ENCODE assay signal across 12 mouse cellular contexts in the genomic region with DNA sequence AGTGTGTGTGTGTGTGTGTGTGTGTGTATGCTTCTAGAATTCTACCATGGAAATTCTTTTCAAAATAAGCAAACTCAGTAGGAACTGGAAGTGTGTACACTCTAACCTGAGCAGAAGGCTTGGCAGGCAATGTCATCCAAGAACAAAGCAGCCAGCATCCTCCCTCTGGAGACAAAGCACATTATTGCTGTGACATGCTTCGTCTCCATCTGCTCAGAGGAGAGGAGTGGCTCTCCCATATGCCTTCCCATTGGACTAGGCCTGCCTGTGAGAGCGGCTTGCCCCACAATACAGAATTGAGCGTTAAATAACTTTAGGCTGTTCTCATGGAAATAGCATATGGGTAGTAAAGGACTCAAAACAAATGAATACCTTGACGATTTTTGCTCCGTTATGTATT.
DNase-seq lines count a peak whose midpoint lies in the region; ATAC-seq and TF ChIP-seq lines count a peak whose summit lies in the region.
"Had no signal": no experiment of that assay in that cellular context is flagged by ENCODE, and none has a peak within 500 bp of the region (broad histone marks: within the 10 kb centered on the region; RNA-seq: fewer than 3 reads in every experiment).

No protein-coding gene starts in this region.

- no peak for TF ChIP-seq POLR2A in kidney, adult 2 months (IDR thresholded peaks at IDR 0.05; ENCODE audit: low read depth, low read length)

- 27% methylated on average over 5 of the region's 5 CpGs for WGBS in hindbrain, embryonic 14.5 days
- WGBS in midbrain, embryonic 11.5 days = 67% methylated on average over 5 of the region's 5 CpGs
- WGBS in intestine, postnatal 0 days = 87% methylated on average over 5 of the region's 5 CpGs
- 92% methylated on average over 5 of the region's 5 CpGs for WGBS in kidney, adult 2 months

- no peaks in the 10 kb centered on the region for H3K36me3 ChIP-seq in hindbrain, embryonic 14.5 days (replicated peaks; ENCODE audit: control insufficient read depth, insufficient read depth)
- H3K36me3 ChIP-seq in midbrain, embryonic 11.5 days (ENCODE audit: control insufficient read depth, insufficient read depth, low read length) = no peaks in the 10 kb centered on the region
- H3K36me3 ChIP-seq in intestine, postnatal 0 days (ENCODE audit: control insufficient read depth, insufficient read depth) = no peaks in the 10 kb centered on the region
- no peaks in the 10 kb centered on the region for H3K36me3 ChIP-seq in kidney, adult 2 months (ENCODE audit: control insufficient read depth, insufficient read depth, low read length)
- H3K36me3 ChIP-seq: embryonic facial prominence, embryonic 13.5 days had no signal

- DNase-seq in cerebellum, postnatal 36 days = peak; percentile 63 to 64
- peak; percentile 63 for DNase-seq in hindbrain, embryonic 14.5 days (ENCODE audit: low spot score)
- no peak for DNase-seq in midbrain, embryonic 11.5 days (ENCODE audit: low spot score, missing footprints)
- DNase-seq in thymus, adult 18-20 months = no peak
- DNase-seq in kidney, adult 9 months = no peak
- no peak for DNase-seq in kidney, adult 2 months
- DNase-seq: gastrocnemius, postnatal 36 days; right cerebral cortex, postnatal 4 days had no signal

- no peaks in the 10 kb centered on the region for H3K9me3 ChIP-seq in hindbrain, embryonic 14.5 days (ENCODE audit: control insufficient read depth, low read length)
- H3K9me3 ChIP-seq in midbrain, embryonic 11.5 days (ENCODE audit: control insufficient read depth, low read length) = no peaks in the 10 kb centered on the region
- no peaks in the 10 kb centered on the region for H3K9me3 ChIP-seq in intestine, postnatal 0 days (ENCODE audit: control insufficient read depth)
- H3K9me3 ChIP-seq: embryonic facial prominence, embryonic 13.5 days had no signal

- no peak overlapping the region for H3K4me2 ChIP-seq in hindbrain, embryonic 14.5 days (replicated peaks)
- no peak overlapping the region for H3K4me2 ChIP-seq in midbrain, embryonic 11.5 days
- H3K4me2 ChIP-seq in intestine, postnatal 0 days (replicated peaks; ENCODE audit: low read depth) = no peak overlapping the region
- H3K4me2 ChIP-seq: embryonic facial prominence, embryonic 13.5 days had no signal

- TF ChIP-seq CTCF in intestine, postnatal 0 days (IDR thresholded peaks at IDR 0.05; ENCODE audit: low read depth) = no peak
- TF ChIP-seq CTCF in kidney, adult 2 months (conservative IDR thresholded peaks at IDR 0.05; ENCODE audit: insufficient read depth, insufficient read length, low read depth, low read length) = no peak

- H3K4me1 ChIP-seq in hindbrain, embryonic 14.5 days (replicated peaks; ENCODE audit: control insufficient read depth, insufficient read depth, low read length) = peaks cover 4% of the 10 kb centered on the region; the same call in 1 of the 2 replicates
- 0 out of 2 replicates have a peak, but pooled peaks cover 2% of the 10 kb centered on the region for H3K4me1 ChIP-seq in midbrain, embryonic 11.5 days (ENCODE audit: control insufficient read depth, insufficient read depth, low read length)
- H3K4me1 ChIP-seq in intestine, postnatal 0 days (replicated peaks; ENCODE audit: control insufficient read depth, insufficient read depth, low read length) = no peaks in the 10 kb centered on the region
- H3K4me1 ChIP-seq in kidney, adult 2 months (ENCODE audit: control insufficient read depth, insufficient read depth, low read length) = no peaks in the 10 kb centered on the region

- peak; percentile 71 for ATAC-seq in cerebellum, adult (ENCODE audit: insufficient number of reproducible peaks, low FRiP score, low TSS enrichment)
- ATAC-seq in hindbrain, embryonic 14.5 days (ENCODE audit: low FRiP score) = peak; percentile 92
- ATAC-seq in midbrain, embryonic 11.5 days (ENCODE audit: low FRiP score) = peak; percentile 79
- no peak for ATAC-seq in intestine, postnatal 0 days
- ATAC-seq: inflammation-experienced regulatory T-cells, adult 6 months had no signal

- no peaks in the 10 kb centered on the region for H3K27me3 ChIP-seq in hindbrain, embryonic 14.5 days (ENCODE audit: control insufficient read depth, insufficient read depth, low read length)
- H3K27me3 ChIP-seq in midbrain, embryonic 11.5 days (ENCODE audit: control insufficient read depth, insufficient read depth, low read length) = no peaks in the 10 kb centered on the region
- H3K27me3 ChIP-seq in intestine, postnatal 0 days (replicated peaks; ENCODE audit: control insufficient read depth, insufficient read depth, low read length) = no peaks in the 10 kb centered on the region
- H3K27me3 ChIP-seq in kidney, adult 2 months (replicated peaks; ENCODE audit: control insufficient read depth, insufficient read depth, low read length) = no peaks in the 10 kb centered on the region
- H3K27me3 ChIP-seq: embryonic facial prominence, embryonic 13.5 days had no signal

- no peak overlapping the region for H3K4me3 ChIP-seq in hindbrain, embryonic 14.5 days (replicated peaks; ENCODE audit: low read length)
- H3K4me3 ChIP-seq in midbrain, embryonic 11.5 days (ENCODE audit: low read depth, low read length) = no peak overlapping the region
- no peak overlapping the region for H3K4me3 ChIP-seq in intestine, postnatal 0 days (ENCODE audit: low read depth, low read length)
- H3K4me3 ChIP-seq in kidney, adult 2 months (ENCODE audit: insufficient read depth, low read depth, low read length) = no peak overlapping the region
- H3K4me3 ChIP-seq: embryonic facial prominence, embryonic 13.5 days had no signal

- H3K9ac ChIP-seq in hindbrain, embryonic 14.5 days = no peak overlapping the region
- H3K9ac ChIP-seq in midbrain, embryonic 11.5 days (ENCODE audit: low read length) = no peak overlapping the region
- H3K9ac ChIP-seq in intestine, postnatal 0 days (ENCODE audit: low read depth, low read length) = no peak overlapping the region
- H3K9ac ChIP-seq: embryonic facial prominence, embryonic 13.5 days had no signal

- H3K27ac ChIP-seq in hindbrain, embryonic 14.5 days = peak overlapping the region; percentile 63; the same call in 1 of the 2 replicates
- no peak overlapping the region for H3K27ac ChIP-seq in midbrain, embryonic 11.5 days (ENCODE audit: low read depth, low read length)
- H3K27ac ChIP-seq in intestine, postnatal 0 days (ENCODE audit: low read depth, low read length) = no peak overlapping the region
- no peak overlapping the region for H3K27ac ChIP-seq in kidney, adult 2 months (ENCODE audit: insufficient read depth, low read depth, low read length)
- H3K27ac ChIP-seq: embryonic facial prominence, embryonic 13.5 days had no signal

Comparison
In these comparisons a context has a peak if more than half of its experiments do, and no peak if none do; other contexts are left out.
1. DNase-seq: peak in cerebellum, postnatal 36 days (2 of 2) and hindbrain, embryonic 14.5 days (single experiment); none in midbrain, embryonic 11.5 days (single experiment), thymus, adult 18-20 months (0 of 2), kidney, adult 9 months (single experiment) and kidney, adult 2 months (single experiment).